Mouse (Mus musculus) cerebellum, adult 2 months (tissue): ENCODE measurements around the gene Zdhhc16. TPM values are rescaled to one million over a fixed set of nuclear protein-coding genes. Genes with fewer than 3 reads are reported as not detected.

ENCODE experiments used
- DNase-seq, 2 experiments: peaks; one replicate each; pipeline ENCODE4 v3.0.0; 2021
- H3K27ac ChIP-seq: fragments of 200-500 bp; 2 replicates; pipeline ENCODE4 v1.5.1; 2012; ENCODE audit warnings: low read length, control low read depth, inconsistent platforms; ENCODE audit not compliant: insufficient read depth
- H3K27me3 ChIP-seq: fragments of 200-500 bp; 2 replicates; pipeline ENCODE4 v1.6.1; 2012; ENCODE audit warnings: inconsistent platforms, mild to moderate bottlenecking, low read length, moderate library complexity; ENCODE audit not compliant: control insufficient read depth, insufficient read depth
- H3K4me1 ChIP-seq: fragments of 200-500 bp; 2 replicates; pipeline ENCODE4 v1.6.1; 2011; ENCODE audit warnings: low read length; ENCODE audit not compliant: control insufficient read depth, insufficient read depth
- H3K4me3 ChIP-seq: fragments of 200-500 bp; replicated peaks from 2 replicates; pipeline ENCODE3; 2011; ENCODE audit warnings: mild to moderate bottlenecking, low read depth, low read length, control low read depth; ENCODE audit not compliant: insufficient read depth
- CTCF ChIP-seq: fragments of 200-500 bp; IDR thresholded peaks from 2 replicates; pipeline ENCODE4 v1.5.1; 2011; ENCODE audit warnings: low read depth, mild to moderate bottlenecking, control low read depth, low read length, moderate library complexity, borderline replicate concordance; ENCODE audit not compliant: insufficient read depth
- POLR2A ChIP-seq: fragments of 200-500 bp; IDR thresholded peaks from 2 replicates; pipeline ENCODE4 v1.6.1; 2011; ENCODE audit warnings: low read length, control low read depth, borderline replicate concordance; ENCODE audit not compliant: insufficient read depth
- WGBS: fragments of 180-500 bp; shearing (Covaris S2); methylation state at CpG from one replicate; pipeline ENCODE4 v1.1.7; 2018; 5-methylcytosine and 5-hydroxymethylcytosine counted together
- polyA plus RNA-seq: library from polyadenylated mRNA; depleted of rRNA; stranded (reverse); fragments of >200 nt; gene quantifications from 2 replicates; pipeline ENCODE4 v1.2.3, GENCODE M21; 2012; rRNA removed

Gene Zdhhc16
- polyA plus RNA-seq = 60.9 and 70.4 TPM in 2 replicates

DNA sequence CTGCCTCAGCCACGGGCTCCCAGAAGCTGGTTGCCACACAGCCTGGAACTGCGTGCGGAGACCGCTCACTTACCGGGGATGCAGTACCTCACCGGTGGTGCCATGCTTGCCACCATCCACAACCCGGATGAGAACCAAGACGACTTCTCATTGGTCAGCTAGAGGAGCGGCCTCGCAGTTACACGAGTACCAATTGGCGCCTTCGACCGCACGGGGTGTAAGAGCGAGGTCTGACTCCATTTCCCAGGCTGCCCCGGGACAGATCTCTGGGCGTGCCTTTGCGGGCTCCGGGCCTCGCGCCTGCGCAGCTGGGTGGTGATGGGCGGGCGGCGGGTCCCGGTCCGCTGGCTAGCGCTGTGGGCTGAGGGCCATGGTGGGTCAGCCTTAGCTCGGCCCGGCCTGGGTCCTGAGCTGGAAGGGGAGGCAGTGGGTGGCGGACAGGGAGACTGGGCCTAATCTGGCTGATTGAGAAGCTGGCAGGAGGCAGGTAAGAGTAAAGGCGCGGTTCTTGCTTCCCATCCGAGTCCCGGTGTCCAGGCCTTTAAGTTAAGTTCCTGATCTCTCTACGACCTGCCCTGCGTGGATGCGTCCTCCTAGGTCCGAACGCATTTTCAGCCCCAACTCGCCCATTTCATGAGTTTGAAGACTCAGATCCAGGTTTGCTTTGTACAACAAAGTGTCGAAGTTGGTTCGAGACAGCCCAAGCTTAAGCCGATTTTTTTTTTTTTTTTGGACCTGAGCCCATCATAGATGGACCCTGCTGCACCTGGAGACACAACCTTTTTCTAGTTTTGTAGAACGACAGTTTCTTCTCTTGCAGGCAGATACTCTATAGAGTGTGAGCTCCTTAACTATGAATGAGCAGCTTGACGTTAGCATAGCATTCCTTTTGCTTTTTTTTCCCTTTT, at the start of gene Zdhhc16, which contains the start of gene Exosc1:
Gene Zdhhc16 (plus strand): TSS at position 302 of the 908 bp plus-strand sequence.
Gene Exosc1 (minus strand): TSS at position 245 of the 908 bp plus-strand sequence.
- Histone ChIP-seq H3K4me3 (peak within 1 kb of the TSS; percentile 91), H3K4me1 (no peaks in the 10 kb centered on the region; the same call in 1 of the 2 replicates), H3K27ac (peak within 1 kb of the TSS; percentile 43; the same call in 1 of the 2 replicates), H3K27me3 (no peaks in the 10 kb centered on the region)
- under 1% methylated on average over 47 of the region's 47 CpGs for WGBS
- no peak for TF ChIP-seq CTCF
- TF ChIP-seq POLR2A = peak; percentile 81
- peak; percentile 99 for DNase-seq

DNA sequence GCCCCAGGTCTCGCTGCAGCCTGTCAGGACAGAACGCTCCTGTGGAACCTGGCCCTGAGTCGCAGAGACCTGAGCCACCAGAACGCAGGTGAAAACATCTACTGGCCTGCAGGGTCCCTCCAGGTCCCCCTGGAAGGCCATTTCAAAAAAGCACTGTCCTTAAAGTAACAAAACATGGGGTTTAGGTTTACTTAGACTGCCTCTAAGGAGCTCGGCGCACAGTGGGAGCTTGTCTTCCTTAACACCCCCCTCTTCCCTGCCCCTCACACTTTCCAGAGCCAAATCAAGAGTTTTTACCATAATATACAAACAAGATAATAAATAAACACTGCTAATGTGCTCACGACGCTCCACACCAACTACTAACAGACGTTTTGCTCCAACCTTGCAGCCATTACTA, 49.4 kb upstream of the Zdhhc16 start:
- H3K4me3 ChIP-seq = no peak overlapping the region
- no peaks in the 10 kb centered on the region for H3K4me1 ChIP-seq
- TF ChIP-seq CTCF (no peak), POLR2A (no peak)
- no peak overlapping the region for H3K27ac ChIP-seq
- H3K27me3 ChIP-seq = no peaks in the 10 kb centered on the region
- 95% methylated on average over 9 of the region's 9 CpGs for WGBS
- DNase-seq = no peak

DNA sequence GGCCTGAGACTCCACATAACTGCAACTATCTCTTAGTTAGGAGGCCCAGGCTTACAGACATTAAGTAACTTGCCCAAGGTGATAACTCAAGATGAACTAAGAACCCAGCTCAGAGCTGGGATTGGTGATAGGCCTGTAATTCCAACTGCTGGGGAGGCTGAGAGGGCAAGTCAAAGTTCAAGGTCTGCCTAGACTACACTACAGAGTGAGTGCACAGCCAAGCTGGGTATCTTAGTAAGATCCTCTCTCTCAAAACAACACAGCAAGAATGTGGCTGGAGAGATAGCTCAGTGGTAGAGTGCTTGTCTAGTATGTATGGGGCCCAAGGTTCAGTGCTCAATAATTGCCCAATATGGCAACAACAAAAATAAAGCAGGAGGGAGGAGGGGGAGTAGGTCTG, 45.1 kb upstream of the Zdhhc16 start:
- Histone ChIP-seq H3K4me3 (no peak overlapping the region), H3K27ac (no peak overlapping the region), H3K27me3 (no peaks in the 10 kb centered on the region), H3K4me1 (no peaks in the 10 kb centered on the region)
- no peak for DNase-seq
- no peak for TF ChIP-seq POLR2A

DNA sequence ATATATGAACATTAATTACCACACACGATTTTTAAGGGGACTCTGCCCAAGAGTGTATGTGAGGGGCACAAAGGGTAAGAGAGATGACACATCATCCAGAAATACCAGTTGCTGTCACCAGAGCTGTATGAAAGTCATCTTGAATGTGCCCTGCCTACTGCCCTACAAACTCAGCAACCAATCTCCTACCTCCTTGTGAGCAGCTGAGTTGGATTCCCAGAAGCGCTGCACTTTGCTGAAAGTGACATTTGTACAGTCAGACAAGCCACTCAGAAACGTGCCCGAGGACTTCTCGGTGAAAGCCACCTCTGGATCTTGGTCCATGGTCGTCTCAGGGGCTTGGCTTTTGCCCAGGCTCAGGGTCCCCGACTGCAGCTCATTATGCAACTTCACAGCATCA, 38.3 kb upstream of the Zdhhc16 start:
- DNase-seq = no peak
- WGBS = 32% methylated on average over 7 of the region's 7 CpGs
- peaks cover 4% of the 10 kb centered on the region for H3K4me1 ChIP-seq
- H3K4me3 ChIP-seq = peak overlapping the region; percentile 94
- no peaks in the 10 kb centered on the region for H3K27me3 ChIP-seq
- H3K27ac ChIP-seq = no peak overlapping the region
- TF ChIP-seq CTCF = no peak
- TF ChIP-seq POLR2A = no peak

DNA sequence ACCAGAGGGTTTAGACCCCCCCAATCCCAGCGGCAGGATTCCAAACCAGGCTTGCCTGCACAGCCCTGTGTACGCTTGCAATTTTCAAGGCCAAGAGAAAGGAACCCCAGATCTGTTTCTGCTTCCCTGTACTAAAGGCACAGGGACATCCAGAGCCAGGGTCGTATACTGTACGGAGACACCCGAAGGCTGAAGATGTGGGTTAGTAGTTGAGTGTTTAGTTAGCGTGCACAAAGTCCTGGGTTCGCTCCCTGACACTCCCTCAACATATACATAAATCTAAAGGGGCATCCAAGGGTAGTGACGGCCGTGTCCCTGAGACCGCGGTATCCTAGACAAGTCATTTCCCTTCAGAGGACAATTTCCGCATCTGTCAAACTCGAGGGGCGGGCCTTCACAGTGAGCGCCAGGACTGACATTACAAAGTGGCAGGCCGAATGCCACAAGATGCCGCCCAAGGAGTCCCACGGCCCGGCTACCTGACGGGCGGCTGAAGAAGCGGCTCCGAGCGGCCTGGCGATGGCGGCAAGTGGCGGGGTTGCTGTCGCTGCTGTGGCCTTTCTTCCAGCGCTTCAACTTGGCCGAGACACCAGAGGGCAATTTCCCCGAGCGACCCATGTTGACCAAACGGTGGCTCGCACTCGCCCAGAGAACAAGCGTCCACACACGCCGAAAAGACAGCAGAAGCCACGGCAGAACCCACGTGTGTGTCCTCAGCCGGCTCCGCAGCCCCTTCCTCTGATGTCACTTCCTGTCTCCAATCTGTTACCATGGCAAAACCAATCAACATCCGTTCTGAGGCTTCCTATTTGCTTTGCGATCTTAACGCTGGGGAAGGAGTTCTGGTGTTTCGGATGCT, 37.6 kb upstream of the Zdhhc16 start, which contains the start of gene Rrp12:
Gene Rrp12 (minus strand): TSS at position 714 of the 859 bp plus-strand sequence.
- no peak within 1 kb of the TSS for H3K27ac ChIP-seq
- TF ChIP-seq CTCF (no peak), POLR2A (peak; percentile 46; the same call in 1 of the 2 replicates)

DNA sequence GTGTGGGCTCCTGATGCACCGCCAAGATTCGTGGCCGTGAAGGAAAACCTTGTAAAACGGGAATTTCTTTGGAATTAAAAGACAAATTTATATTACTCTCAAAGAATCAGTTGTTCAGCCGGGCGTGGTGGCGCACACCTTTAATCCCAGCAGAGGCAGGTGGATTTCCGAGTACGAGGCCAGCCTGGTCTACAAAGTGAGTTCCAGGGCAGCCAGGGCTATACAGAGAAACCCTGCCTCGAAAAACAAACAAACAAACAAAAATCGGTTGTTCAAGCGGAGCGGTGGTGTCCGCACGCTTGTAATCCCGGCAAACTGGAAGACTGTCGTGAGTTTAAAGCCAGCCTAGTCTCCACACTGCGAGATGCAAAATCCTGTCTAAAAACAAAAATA, 37.0 kb upstream of the Zdhhc16 start:
- no peaks in the 10 kb centered on the region for H3K27me3 ChIP-seq
- peak overlapping the region; percentile 94 for H3K4me3 ChIP-seq
- no peak for TF ChIP-seq CTCF
- TF ChIP-seq POLR2A = no peak
- H3K4me1 ChIP-seq = peaks cover 4% of the 10 kb centered on the region
- no peak for DNase-seq
- no peak overlapping the region for H3K27ac ChIP-seq
- WGBS = 13% methylated on average over 18 of the region's 18 CpGs

More for the DNA sequence above, 37.6 kb upstream of the Zdhhc16 start, which contains the start of gene Rrp12:
- DNase-seq = peak; percentile 79 to 91
- Histone ChIP-seq H3K4me1 (peaks cover 4% of the 10 kb centered on the region), H3K27me3 (no peaks in the 10 kb centered on the region), H3K4me3 (peak within 1 kb of the TSS; percentile 94)
- whole genome bisulfite sequencing = under 1% methylated on average over 46 of the region's 46 CpGs

DNA sequence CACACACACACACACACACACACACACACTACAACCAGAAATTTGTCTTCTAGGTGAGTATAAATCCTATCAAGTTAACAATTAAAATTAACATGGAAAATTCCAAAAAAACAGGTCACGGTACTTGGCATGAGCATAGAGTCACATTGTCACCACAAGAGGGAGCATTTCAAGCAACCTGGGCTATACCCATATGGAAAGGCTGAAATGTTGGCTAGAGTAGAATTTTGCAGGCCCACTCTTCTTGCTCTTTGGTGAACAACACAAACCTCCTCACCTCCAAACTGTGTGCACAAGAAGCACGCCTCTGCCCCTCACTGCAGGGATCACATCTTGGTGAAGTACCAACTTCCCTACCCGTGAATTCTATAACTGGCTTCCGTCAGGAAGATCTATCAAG, 34.4 kb upstream of the Zdhhc16 start:
- Histone ChIP-seq H3K4me1 (peaks cover 4% of the 10 kb centered on the region), H3K4me3 (no peak overlapping the region), H3K27me3 (no peaks in the 10 kb centered on the region; the same call in 1 of the 2 replicates), H3K27ac (no peak overlapping the region)
- peak; percentile 33 to 46 for DNase-seq
- 47% methylated on average over 4 of the region's 4 CpGs for WGBS
- TF ChIP-seq POLR2A (no peak), CTCF (peak; percentile 30; the same call in 1 of the 2 replicates)
